Mouse (Mus musculus) liver, adult (tissue): ENCODE data around the gene Gm8104.
"Not testable (repeated sequence)": the region's sequence is repeated elsewhere in the genome, so short reads cannot be mapped to it uniquely, and the experiment has no call there.

Experiments
- GATA4 ChIP-seq: IDR thresholded peaks from 2 replicates; pipeline ENCODE4 v1.6.1; 2014; ENCODE audit warnings: mild to moderate bottlenecking, low read length; ENCODE audit not compliant: insufficient replicate concordance

The Gm8104 gene

GRCm38 (mm10) chr14:43100301-43100700 is at the start of gene Gm8104:
TSS of gene Gm8104 (plus strand) at chr14:43100601.
- not testable (repeated sequence) for TF ChIP-seq GATA4

DNA sequence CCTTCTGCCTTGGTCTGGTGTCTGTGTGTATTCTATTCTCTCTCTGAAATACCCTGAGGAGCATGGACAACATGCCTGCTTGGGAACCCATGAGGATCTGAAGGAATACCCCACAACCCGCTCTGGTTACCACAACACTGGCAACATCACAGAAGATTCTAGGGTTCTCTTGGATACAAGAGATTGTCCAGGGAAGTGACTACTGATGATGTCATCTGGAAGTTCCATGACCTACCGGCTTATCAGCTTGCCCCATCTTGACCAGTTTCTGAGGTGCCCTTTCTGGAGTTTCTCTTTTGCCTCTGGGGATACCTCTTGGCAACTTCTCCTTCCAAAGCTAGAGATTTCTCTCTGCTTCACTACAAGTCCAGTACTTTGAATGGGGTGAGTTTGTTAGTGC is 23.9 kb upstream of the Gm8104 start, which contains the start of gene Gm8094:
TSS of gene Gm8094 (minus strand) at position 101 of the 400 bp plus-strand sequence.
- not testable (repeated sequence) for TF ChIP-seq GATA4
